Mouse (Mus musculus) hindbrain, embryonic 12.5 days (tissue): Measurements from ENCODE around the gene Grap2. TPM values are rescaled to one million over a fixed set of nuclear protein-coding genes. Genes with fewer than 3 reads are reported as not detected.

Source experiments
- ATAC-seq: fragments of 200-750 bp; cut with Nextera tagmentation; 2 replicates; pipeline ENCODE4 v1.8.0; 2017; ENCODE audit warnings: moderate TSS enrichment; ENCODE audit not compliant: low FRiP score
- H3K27ac ChIP-seq: fragments of 300-500 bp; sonication (generic); 2 replicates; pipeline ENCODE4 v1.5.1; 2016; ENCODE audit warnings: mild to moderate bottlenecking
- H3K27me3 ChIP-seq: fragments of 300-500 bp; sonication (generic); 2 replicates; pipeline ENCODE4 v1.6.1; 2016; ENCODE audit warnings: mild to moderate bottlenecking
- H3K36me3 ChIP-seq: fragments of 300-500 bp; sonication (generic); 2 replicates; pipeline ENCODE4 v1.6.1; 2016; ENCODE audit warnings: mild to moderate bottlenecking
- H3K4me1 ChIP-seq: fragments of 300-500 bp; sonication (generic); 2 replicates; pipeline ENCODE4 v1.6.1; 2016
- H3K4me2 ChIP-seq: fragments of 300-500 bp; sonication (generic); replicated peaks from 2 replicates; pipeline ENCODE4 v1.6.1; 2016; ENCODE audit warnings: mild to moderate bottlenecking
- H3K4me3 ChIP-seq: fragments of 300-500 bp; sonication (generic); 2 replicates; pipeline ENCODE4 v1.5.1; 2016; ENCODE audit warnings: mild to moderate bottlenecking
- H3K9ac ChIP-seq: fragments of 300-500 bp; sonication (generic); 2 replicates; pipeline ENCODE4 v1.6.1; 2016; ENCODE audit warnings: mild to moderate bottlenecking, moderate library complexity
- H3K9me3 ChIP-seq: fragments of 300-500 bp; sonication (generic); replicated peaks from 2 replicates; pipeline ENCODE4 v1.6.1; 2016; ENCODE audit warnings: mild to moderate bottlenecking
- WGBS: fragments of 180-500 bp; shearing (Covaris S2); methylation state at CpG from one replicate; pipeline ENCODE4 v1.1.7; 2016; 5-methylcytosine and 5-hydroxymethylcytosine counted together
- polyA plus RNA-seq: library from polyadenylated mRNA; unstranded; fragments of >200 nt; fragmentation: Nextera tagmentation; extraction: Ambion mirVana; gene quantifications from 2 replicates; pipeline ENCODE4 v1.2.1, GENCODE M21; 2016

The Grap2 gene
- polyA plus RNA-seq, 1 experiment from 2014 or later, result 3.0 TPM

DNA sequence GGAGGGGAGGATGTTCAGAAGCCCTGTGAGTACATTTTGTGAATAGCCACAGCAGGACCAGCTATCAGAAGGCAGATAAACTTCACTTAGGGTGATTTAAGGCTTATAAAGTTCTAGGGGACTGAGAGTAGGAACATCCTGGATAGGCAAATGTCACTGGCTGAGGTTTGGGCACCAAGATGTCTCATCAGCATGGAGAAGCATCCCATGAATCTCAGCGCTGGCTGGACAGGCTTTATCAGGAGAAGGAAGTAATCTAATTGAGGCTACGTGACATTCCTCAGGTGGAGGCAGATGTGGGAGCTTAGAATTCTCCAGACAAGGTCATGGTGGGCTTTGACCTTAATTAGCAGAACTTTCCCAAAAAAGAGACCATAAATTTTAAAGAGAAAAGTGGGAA lies 16.4 kb upstream of the Grap2 start:
- H3K4me3 ChIP-seq, result no peak overlapping the region
- H3K27me3 ChIP-seq, result no peaks in the 10 kb centered on the region
- no peaks in the 10 kb centered on the region for H3K36me3 ChIP-seq
- no peak overlapping the region for H3K9ac ChIP-seq
- 82% methylated on average over 2 of the region's 2 CpGs for WGBS
- no peaks in the 10 kb centered on the region for H3K4me1 ChIP-seq
- H3K9me3 ChIP-seq, result no peaks in the 10 kb centered on the region
- H3K27ac ChIP-seq, result no peak overlapping the region
- H3K4me2 ChIP-seq, result no peak overlapping the region
- no peak for ATAC-seq

- WGBS, result 73% methylated on average over 4 of the region's 4 CpGs
- Histone ChIP-seq H3K9ac (no peak overlapping the region), H3K9me3 (no peaks in the 10 kb centered on the region), H3K27me3 (no peaks in the 10 kb centered on the region), H3K27ac (no peak overlapping the region), H3K4me1 (no peaks in the 10 kb centered on the region), H3K4me3 (no peak overlapping the region), H3K36me3 (no peaks in the 10 kb centered on the region), H3K4me2 (no peak overlapping the region)
- ATAC-seq, result no peak
These were observed 14.6 kb upstream of the Grap2 start for GRCm38 (mm10) chr15:80557745-80558144.

GRCm38 (mm10) chr15:80559534-80559933 lies 12.9 kb upstream of the Grap2 start:
- Histone ChIP-seq H3K4me3 (no peak overlapping the region), H3K9me3 (no peaks in the 10 kb centered on the region), H3K27ac (no peak overlapping the region), H3K4me1 (no peaks in the 10 kb centered on the region), H3K36me3 (no peaks in the 10 kb centered on the region), H3K27me3 (no peaks in the 10 kb centered on the region), H3K9ac (no peak overlapping the region), H3K4me2 (no peak overlapping the region)
- no peak for ATAC-seq
- 71% methylated on average over 12 of the region's 12 CpGs for WGBS

DNA sequence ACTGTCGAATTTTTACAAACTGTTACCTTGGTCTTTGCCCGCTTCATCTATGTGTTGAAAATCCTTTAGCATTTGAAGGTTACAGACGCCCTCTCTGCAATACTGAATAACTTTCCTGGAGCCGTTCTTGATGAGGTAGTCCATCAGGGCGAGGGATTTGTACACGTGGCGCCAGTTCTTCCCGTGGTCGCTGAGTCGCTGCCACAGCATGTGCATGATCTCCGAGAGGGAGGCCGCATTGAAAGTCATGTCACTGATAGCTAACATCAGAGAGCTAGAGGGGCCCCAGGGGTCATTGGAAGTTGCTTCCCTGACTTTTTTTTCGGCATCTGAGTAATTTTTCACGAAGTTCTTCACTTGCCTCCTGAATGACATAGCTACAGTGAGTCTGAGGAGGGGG lies 12.4 kb upstream of the Grap2 start:
- H3K9ac ChIP-seq, result no peak overlapping the region
- H3K9me3 ChIP-seq, result no peaks in the 10 kb centered on the region
- no peaks in the 10 kb centered on the region for H3K4me1 ChIP-seq
- H3K36me3 ChIP-seq, result no peaks in the 10 kb centered on the region
- H3K4me2 ChIP-seq, result no peak overlapping the region
- ATAC-seq, result no peak
- H3K27ac ChIP-seq, result no peak overlapping the region
- H3K4me3 ChIP-seq, result no peak overlapping the region
- H3K27me3 ChIP-seq, result no peaks in the 10 kb centered on the region
- 62% methylated on average over 14 of the region's 14 CpGs for WGBS

DNA sequence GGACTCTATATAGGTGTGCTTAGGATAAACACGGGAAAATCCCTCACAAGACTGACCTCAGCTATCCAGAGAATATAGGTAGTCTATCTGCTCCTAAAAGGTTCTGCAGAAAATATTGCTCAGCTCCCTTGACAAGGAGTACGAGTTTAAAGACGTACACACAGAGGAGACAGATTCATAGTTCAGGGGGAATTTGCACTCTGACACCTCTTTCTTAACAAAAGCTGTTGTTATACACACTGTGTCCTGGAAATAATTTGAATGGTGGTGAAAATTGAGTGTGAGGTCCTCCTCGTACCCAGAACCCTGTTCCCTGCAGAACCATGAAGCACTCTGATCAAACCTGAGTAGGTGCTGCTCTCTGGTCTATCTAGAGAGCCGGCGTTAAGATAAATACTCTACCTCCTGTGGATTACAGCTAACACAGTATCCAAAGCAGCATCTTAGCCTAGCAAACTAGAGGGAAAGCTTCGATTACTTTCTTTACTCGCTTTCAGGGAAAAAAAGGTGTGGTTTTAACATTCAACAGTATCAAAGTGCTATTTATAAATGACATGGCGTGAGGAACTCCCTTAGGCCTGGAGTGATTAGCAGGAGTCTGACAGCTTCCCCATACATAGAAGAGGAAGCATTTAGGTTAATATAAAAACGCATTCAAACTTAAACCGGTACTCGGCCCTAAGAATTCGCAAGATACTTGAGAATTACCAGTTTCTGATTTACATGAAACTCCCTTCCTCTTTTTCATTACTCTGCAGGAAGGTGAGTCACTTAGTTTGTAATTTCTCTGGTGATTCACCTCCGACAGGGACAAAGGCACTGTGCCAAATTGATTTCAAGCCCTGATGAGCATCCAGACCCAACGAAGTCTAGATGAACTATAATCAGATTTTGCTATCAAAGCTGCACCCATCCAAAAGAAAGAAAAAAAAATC lies 11.5 kb upstream of the Grap2 start:
- H3K4me2 ChIP-seq, result no peak overlapping the region
- H3K4me1 ChIP-seq, result no peaks in the 10 kb centered on the region
- no peaks in the 10 kb centered on the region for H3K36me3 ChIP-seq
- no peak overlapping the region for H3K27ac ChIP-seq
- no peaks in the 10 kb centered on the region for H3K9me3 ChIP-seq
- H3K9ac ChIP-seq, result no peak overlapping the region
- H3K27me3 ChIP-seq, result no peaks in the 10 kb centered on the region
- 68% methylated on average over 15 of the region's 15 CpGs for WGBS
- no peak for ATAC-seq
- H3K4me3 ChIP-seq, result no peak overlapping the region

GRCm38 (mm10) chr15:80562446-80562845 lies 9.9 kb upstream of the Grap2 start:
- ATAC-seq, result no peak
- Histone ChIP-seq H3K36me3 (no peaks in the 10 kb centered on the region), H3K27ac (no peak overlapping the region), H3K9ac (no peak overlapping the region), H3K27me3 (no peaks in the 10 kb centered on the region), H3K4me2 (no peak overlapping the region), H3K4me1 (no peaks in the 10 kb centered on the region), H3K9me3 (no peaks in the 10 kb centered on the region), H3K4me3 (no peak overlapping the region)
- 82% methylated on average over 3 of the region's 3 CpGs for WGBS

GRCm38 (mm10) chr15:80563634-80564208 lies 8.7 kb upstream of the Grap2 start:
- Histone ChIP-seq H3K36me3 (no peaks in the 10 kb centered on the region), H3K27ac (no peak overlapping the region), H3K4me1 (no peaks in the 10 kb centered on the region), H3K9me3 (no peaks in the 10 kb centered on the region), H3K9ac (no peak overlapping the region), H3K4me3 (no peak overlapping the region), H3K4me2 (no peak overlapping the region), H3K27me3 (no peaks in the 10 kb centered on the region)
- no peak for ATAC-seq
- 91% methylated on average over 6 of the region's 6 CpGs for WGBS

DNA sequence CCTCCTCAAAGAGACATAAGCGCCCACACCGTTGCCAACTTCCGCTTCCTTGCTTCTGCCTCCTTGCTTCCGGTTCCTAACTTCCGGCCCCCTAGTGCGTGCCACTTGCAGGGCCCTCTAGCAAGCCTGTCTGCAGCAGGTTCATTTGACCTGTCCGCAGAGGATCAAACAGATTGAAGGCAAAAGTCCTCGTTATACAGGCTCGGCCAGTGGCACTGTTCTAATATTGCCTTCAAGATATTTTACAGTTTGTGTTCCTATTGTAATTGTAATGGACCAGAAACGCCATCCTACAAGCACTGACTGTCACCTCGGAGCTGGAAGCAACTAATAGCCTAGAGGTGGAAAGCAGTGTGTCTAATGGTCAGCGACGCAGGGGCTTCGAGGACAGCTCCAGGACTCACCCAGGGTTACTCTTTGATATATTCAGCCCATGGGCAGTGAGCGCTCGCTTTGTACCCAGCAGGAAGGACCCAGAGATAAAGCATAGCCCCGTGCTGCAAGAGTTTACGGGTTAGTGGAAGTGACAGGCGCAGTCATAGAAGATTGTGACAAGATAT lies 7.2 kb upstream of the Grap2 start, which contains the start of gene Enthd1:
TSS of gene Enthd1 (minus strand) at position 51 of the 560 bp plus-strand sequence.
- 76% methylated on average over 19 of the region's 19 CpGs for WGBS

DNA sequence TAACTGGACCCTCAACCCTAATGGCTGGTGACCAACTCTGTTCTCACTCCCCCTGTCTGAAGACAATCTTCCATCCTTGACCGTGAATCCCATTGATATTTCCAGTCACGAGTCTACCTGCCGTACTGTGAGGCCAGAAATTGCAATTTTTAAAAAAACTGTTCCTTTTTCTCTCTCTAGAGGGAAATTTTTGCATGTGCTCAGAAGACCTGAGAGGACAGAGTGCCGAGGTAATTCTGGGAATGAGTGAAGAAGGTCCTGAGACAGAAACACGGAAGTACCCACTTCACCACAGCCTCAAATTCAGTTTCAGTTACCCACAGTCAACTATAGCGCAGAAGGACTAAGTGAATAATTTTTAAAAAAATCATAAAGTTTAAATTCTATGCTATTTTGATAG lies 5.7 kb upstream of the Grap2 start:
- no peak overlapping the region for H3K4me3 ChIP-seq
- no peaks in the 10 kb centered on the region for H3K4me1 ChIP-seq
- 94% methylated on average over 6 of the region's 6 CpGs for WGBS
- no peak overlapping the region for H3K9ac ChIP-seq
- no peaks in the 10 kb centered on the region for H3K36me3 ChIP-seq
- no peak for ATAC-seq
- H3K27ac ChIP-seq, result no peak overlapping the region
- H3K4me2 ChIP-seq, result no peak overlapping the region
- no peaks in the 10 kb centered on the region for H3K9me3 ChIP-seq
- H3K27me3 ChIP-seq, result 0 out of 2 replicates have a peak, but pooled peaks cover 3% of the 10 kb centered on the region

More for the DNA sequence above, 7.2 kb upstream of the Grap2 start, which contains the start of gene Enthd1:
- H3K27ac ChIP-seq, result no peak within 1 kb of the TSS
- no peaks in the 10 kb centered on the region for H3K36me3 ChIP-seq
- no peak within 1 kb of the TSS for H3K4me3 ChIP-seq
- 0 out of 2 replicates have a peak, but pooled peaks cover 3% of the 10 kb centered on the region for H3K27me3 ChIP-seq
- H3K9me3 ChIP-seq, result no peaks in the 10 kb centered on the region
- no peak for ATAC-seq
- no peak within 1 kb of the TSS for H3K9ac ChIP-seq
- H3K4me2 ChIP-seq, result no peak within 1 kb of the TSS
- no peaks in the 10 kb centered on the region for H3K4me1 ChIP-seq

GRCm38 (mm10) chr15:80567139-80567538 lies 5.3 kb upstream of the Grap2 start:
- H3K27me3 ChIP-seq, result 0 out of 2 replicates have a peak, but pooled peaks cover 3% of the 10 kb centered on the region
- H3K4me3 ChIP-seq, result no peak overlapping the region
- H3K4me1 ChIP-seq, result no peaks in the 10 kb centered on the region
- no peaks in the 10 kb centered on the region for H3K36me3 ChIP-seq
- H3K27ac ChIP-seq, result no peak overlapping the region
- H3K9ac ChIP-seq, result no peak overlapping the region
- H3K4me2 ChIP-seq, result no peak overlapping the region
- ATAC-seq, result no peak
- no peaks in the 10 kb centered on the region for H3K9me3 ChIP-seq
- 86% methylated on average over 3 of the region's 3 CpGs for WGBS

- Histone ChIP-seq H3K9me3 (no peaks in the 10 kb centered on the region), H3K27me3 (0 out of 2 replicates have a peak, but pooled peaks cover 4% of the 10 kb centered on the region), H3K27ac (no peak overlapping the region), H3K4me2 (no peak overlapping the region), H3K4me1 (no peaks in the 10 kb centered on the region), H3K9ac (no peak overlapping the region), H3K4me3 (no peak overlapping the region), H3K36me3 (no peaks in the 10 kb centered on the region)
- no peak for ATAC-seq
- WGBS, result 83% methylated on average over 4 of the region's 4 CpGs
These were observed 4.7 kb upstream of the Grap2 start for GRCm38 (mm10) chr15:80567731-80568130.

DNA sequence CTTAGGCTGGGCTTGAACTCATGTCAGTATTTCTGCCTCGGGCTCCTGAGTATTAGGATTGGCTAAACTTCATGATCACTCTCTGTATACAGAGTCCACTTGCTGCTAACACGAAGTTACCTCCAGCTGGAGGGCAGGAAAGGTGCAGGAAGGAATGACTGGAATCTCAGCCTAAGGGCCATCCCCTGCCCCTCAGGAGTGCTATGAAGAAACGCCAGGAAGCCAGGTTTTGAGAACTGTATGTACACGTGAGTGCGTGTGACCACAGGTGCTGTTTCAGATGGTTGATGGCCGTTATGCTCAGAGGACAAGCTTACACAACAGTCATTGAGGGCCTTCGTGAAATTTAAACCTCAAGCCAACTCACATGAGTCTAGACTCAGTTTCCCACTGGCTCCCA lies 3.2 kb upstream of the Grap2 start:
- Histone ChIP-seq H3K4me2 (no peak overlapping the region), H3K27ac (no peak overlapping the region), H3K27me3 (0 out of 2 replicates have a peak, but pooled peaks cover 6% of the 10 kb centered on the region), H3K9ac (no peak overlapping the region), H3K36me3 (no peaks in the 10 kb centered on the region), H3K4me1 (no peaks in the 10 kb centered on the region), H3K4me3 (no peak overlapping the region), H3K9me3 (no peaks in the 10 kb centered on the region)
- WGBS, result 80% methylated on average over 7 of the region's 7 CpGs
- no peak for ATAC-seq
